Mouse (Mus musculus): Measurements from ENCODE around the gene Lef1.

DNA sequence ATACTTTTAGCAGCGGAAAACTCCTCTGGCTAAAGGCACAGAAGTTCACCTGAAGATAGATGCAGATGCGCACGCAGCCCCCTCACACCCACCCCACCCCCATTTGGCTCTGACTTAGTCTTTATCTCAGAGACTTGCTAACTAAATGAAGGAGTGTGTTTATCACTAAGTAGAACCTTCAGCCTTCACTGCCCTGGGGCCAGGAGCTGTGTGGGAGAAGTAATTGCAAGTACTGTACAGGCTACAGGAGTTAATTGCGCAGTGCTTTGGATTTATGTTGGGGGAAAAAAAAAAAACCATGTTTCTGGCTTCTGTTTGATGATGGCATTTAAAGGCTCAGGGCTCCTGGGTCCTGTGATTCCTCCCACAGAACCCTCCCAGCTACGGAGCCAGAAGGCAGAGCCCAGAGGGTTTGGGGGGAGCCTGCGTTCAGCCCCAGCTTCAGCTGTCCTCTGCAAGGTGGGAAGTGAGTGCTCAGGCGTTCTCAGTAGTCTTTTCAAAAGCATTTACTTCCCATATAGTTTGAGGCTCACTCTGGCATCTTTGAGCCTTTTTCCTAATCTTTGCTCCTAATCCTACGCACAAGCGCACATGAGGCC lies 103.9 kb downstream of the Lef1 start:
- TF ChIP-seq POLR2A (IDR thresholded peaks at IDR 0.05; ENCODE audit: borderline replicate concordance, control insufficient read depth, low read depth, low read length) (no peak), CTCF (IDR thresholded peaks at IDR 0.05; ENCODE audit: control insufficient read depth, insufficient read depth, low read length) (no peak)
